Mouse (Mus musculus) forebrain, embryonic 14.5 days (tissue): ENCODE measurements at regions not wholly inside any gene's neighbourhood (a gene's known extent, or its start where the extent isn't known, plus 50 kb on each side); places are given as distances from the start of the nearest gene placed in this dataset.
"Not testable (repeated sequence)": the region's sequence is repeated elsewhere in the genome, so short reads cannot be mapped to it uniquely, and the experiment has no call there.

Source experiments
- ATAC-seq: fragments of 200-750 bp; cut with Nextera tagmentation; 2 replicates; pipeline ENCODE4 v1.8.0; 2017; ENCODE audit warnings: mild to moderate bottlenecking, moderate library complexity
- DNase-seq: peaks from one replicate; pipeline ENCODE4 v3.0.0-alpha.2; 2015; ENCODE audit warnings: low spot score
- H3K27ac ChIP-seq: fragments of 300-500 bp; sonication (generic); 2 replicates; pipeline ENCODE4 v1.5.1; 2014; ENCODE audit warnings: low read depth, mild to moderate bottlenecking, control low read depth, low read length, moderate library complexity
- H3K27me3 ChIP-seq: fragments of 300-500 bp; sonication (generic); replicated peaks from 2 replicates; pipeline ENCODE4 v1.6.1; 2014; ENCODE audit warnings: low read length, control low read depth, mixed read lengths; ENCODE audit not compliant: control insufficient read depth, insufficient read depth
- H3K36me3 ChIP-seq: fragments of 300-500 bp; sonication (generic); 2 replicates; pipeline ENCODE4 v1.6.1; 2014; ENCODE audit warnings: low read length, control low read depth; ENCODE audit not compliant: control insufficient read depth, insufficient read depth
- H3K4me1 ChIP-seq: fragments of 300-500 bp; sonication (generic); 2 replicates; pipeline ENCODE4 v1.6.1; 2014; ENCODE audit warnings: antibody characterized with exemption, low read length, control low read depth; ENCODE audit not compliant: control insufficient read depth, insufficient read depth
- H3K4me2 ChIP-seq: fragments of 300-500 bp; sonication (generic); 2 replicates; pipeline ENCODE4 v1.6.1; 2014; ENCODE audit warnings: mild to moderate bottlenecking, control low read depth, low read length
- H3K4me3 ChIP-seq: fragments of 300-500 bp; sonication (generic); 2 replicates; pipeline ENCODE4 v1.5.1; 2014; ENCODE audit warnings: low read depth, low read length, control low read depth
- H3K9ac ChIP-seq: fragments of 300-500 bp; sonication (generic); 2 replicates; pipeline ENCODE4 v1.6.1; 2014; ENCODE audit warnings: mild to moderate bottlenecking, low read length, control low read depth, moderate library complexity
- H3K9me3 ChIP-seq: fragments of 300-500 bp; sonication (generic); replicated peaks from 2 replicates; pipeline ENCODE4 v1.6.1; 2016; ENCODE audit warnings: low read length, control low read depth, mixed read lengths; ENCODE audit not compliant: control insufficient read depth
- WGBS: fragments of 180-500 bp; shearing (Covaris S2); extraction: QIAGEN DNeasy Blood & Tissue Kit; methylation state at CpG from one replicate; pipeline ENCODE4 v1.1.7; 2014; 5-methylcytosine and 5-hydroxymethylcytosine counted together

GRCm38 (mm10) chr2:75781781-75782211, 50.2 kb upstream of the Agps start:
- ATAC-seq (no peak), DNase-seq (no peak)
- Histone ChIP-seq H3K9me3 (no peaks in the 10 kb centered on the region), H3K27ac (no peak overlapping the region), H3K36me3 (no peaks in the 10 kb centered on the region), H3K4me3 (no peak overlapping the region), H3K27me3 (no peaks in the 10 kb centered on the region), H3K9ac (no peak overlapping the region), H3K4me2 (no peak overlapping the region), H3K4me1 (0 out of 2 replicates have a peak, but pooled peaks cover 4% of the 10 kb centered on the region)
- 75% methylated on average over 6 of the region's 6 CpGs for WGBS

DNA sequence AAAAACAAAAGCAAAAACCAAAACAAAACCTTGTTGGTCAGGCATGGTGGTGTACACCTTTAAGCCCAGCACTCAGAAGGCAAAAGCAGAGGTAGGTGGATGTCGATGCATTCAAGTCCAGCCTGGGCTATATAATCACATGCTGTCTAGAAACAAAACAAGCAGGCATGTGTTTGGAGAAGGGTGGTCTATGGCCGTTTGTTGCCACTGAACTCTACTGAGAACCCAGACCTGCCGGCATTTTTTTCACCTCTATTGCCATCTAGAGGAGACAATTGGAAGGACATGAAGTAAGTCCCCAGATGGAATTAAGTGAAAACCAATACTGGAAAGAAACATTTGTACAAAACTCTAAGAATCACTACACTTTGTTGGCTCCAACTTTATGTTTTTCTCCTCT, 50.9 kb upstream of the Agps start:
- ATAC-seq = peak; percentile 84
- Histone ChIP-seq H3K9ac (no peak overlapping the region), H3K27me3 (no peaks in the 10 kb centered on the region), H3K4me3 (no peak overlapping the region), H3K4me2 (no peak overlapping the region), H3K9me3 (no peaks in the 10 kb centered on the region), H3K27ac (no peak overlapping the region), H3K4me1 (0 out of 2 replicates have a peak, but pooled peaks cover 4% of the 10 kb centered on the region), H3K36me3 (no peaks in the 10 kb centered on the region)
- 3% methylated on average over 3 of the region's 3 CpGs for WGBS
- DNase-seq = peak; percentile 82

DNA sequence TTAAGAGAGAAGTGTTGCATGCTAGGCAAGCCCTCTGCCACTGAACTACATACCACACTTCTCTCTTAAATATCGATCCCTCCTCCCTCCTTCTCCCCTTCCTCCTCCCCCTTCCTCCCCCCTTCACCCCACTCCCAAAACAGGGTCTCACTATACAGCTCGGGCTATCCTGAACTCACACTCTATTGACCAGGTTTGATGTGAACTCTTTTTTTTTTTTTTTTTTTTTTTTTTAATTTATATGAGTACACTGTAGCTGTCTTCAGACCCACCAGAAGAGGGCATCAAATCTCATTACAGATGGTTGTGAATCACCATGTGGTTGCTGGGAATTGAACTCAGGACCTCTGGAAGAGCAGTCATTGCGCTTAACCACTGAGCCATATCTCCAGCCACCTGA, 53.3 kb upstream of the Agps start:
- not testable (repeated sequence) for H3K27ac ChIP-seq, H3K4me1 ChIP-seq, H3K9ac ChIP-seq, H3K4me2 ChIP-seq, ATAC-seq, H3K27me3 ChIP-seq, H3K4me3 ChIP-seq, H3K36me3 ChIP-seq, DNase-seq, H3K9me3 ChIP-seq
- WGBS = 86% methylated on average over 3 of the region's 3 CpGs

GRCm38 (mm10) chr2:75777040-75777451, 54.9 kb upstream of the Agps start:
- Histone ChIP-seq H3K4me1 (0 out of 2 replicates have a peak, but pooled peaks cover 4% of the 10 kb centered on the region), H3K4me3 (no peak overlapping the region), H3K9ac (no peak overlapping the region), H3K9me3 (no peaks in the 10 kb centered on the region), H3K36me3 (no peaks in the 10 kb centered on the region), H3K27me3 (no peaks in the 10 kb centered on the region), H3K4me2 (peak overlapping the region; percentile 20; the same call in 1 of the 2 replicates), H3K27ac (no peak overlapping the region)
- WGBS = 20% methylated on average over 5 of the region's 6 CpGs
- no peak for DNase-seq
- ATAC-seq = no peak

DNA sequence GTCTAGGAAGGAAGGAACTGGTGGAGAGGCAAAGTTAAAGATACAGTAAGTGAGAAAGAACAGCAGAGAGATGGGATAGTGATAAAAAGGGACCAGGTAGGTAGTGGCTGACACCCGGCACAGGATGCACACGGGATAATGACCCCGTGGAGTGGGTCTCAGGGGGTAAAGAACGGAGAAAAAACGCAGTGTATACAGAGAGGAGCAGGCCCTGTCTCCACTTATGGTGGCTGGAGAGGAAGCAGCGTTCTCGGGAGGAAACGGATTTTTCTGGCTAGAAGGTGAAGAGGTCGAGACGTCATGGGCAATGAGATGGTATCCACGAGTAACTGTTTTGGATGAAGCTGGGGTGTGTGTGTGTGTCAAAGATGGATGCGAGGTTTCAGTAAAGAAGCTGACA, 55.4 kb upstream of the Agps start:
- Histone ChIP-seq H3K27ac (no peak overlapping the region), H3K4me1 (0 out of 2 replicates have a peak, but pooled peaks cover 4% of the 10 kb centered on the region), H3K9me3 (no peaks in the 10 kb centered on the region), H3K36me3 (no peaks in the 10 kb centered on the region), H3K4me3 (no peak overlapping the region), H3K4me2 (peak overlapping the region; percentile 20; the same call in 1 of the 2 replicates), H3K9ac (no peak overlapping the region), H3K27me3 (no peaks in the 10 kb centered on the region)
- ATAC-seq = no peak
- WGBS = 33% methylated on average over 12 of the region's 12 CpGs
- DNase-seq = no peak

GRCm38 (mm10) chr2:75775217-75775616, 56.8 kb upstream of the Agps start:
- Histone ChIP-seq H3K4me1 (no peaks in the 10 kb centered on the region), H3K4me3 (no peak overlapping the region), H3K27me3 (no peaks in the 10 kb centered on the region), H3K9ac (no peak overlapping the region), H3K9me3 (no peaks in the 10 kb centered on the region), H3K27ac (no peak overlapping the region), H3K36me3 (no peaks in the 10 kb centered on the region), H3K4me2 (no peak overlapping the region)
- WGBS = 83% methylated on average over 1 of the region's 1 CpGs
- ATAC-seq = no peak
- no peak for DNase-seq

GRCm38 (mm10) chr2:75773431-75773830, 58.5 kb upstream of the Agps start:
- Histone ChIP-seq H3K27me3 (no peaks in the 10 kb centered on the region), H3K9me3 (no peaks in the 10 kb centered on the region), H3K9ac (no peak overlapping the region), H3K4me3 (no peak overlapping the region), H3K36me3 (no peaks in the 10 kb centered on the region), H3K4me2 (no peak overlapping the region), H3K4me1 (peaks cover 3% of the 10 kb centered on the region; the same call in 1 of the 2 replicates), H3K27ac (no peak overlapping the region)
- no peak for ATAC-seq
- no peak for DNase-seq
- WGBS = 91% methylated on average over 5 of the region's 5 CpGs

GRCm38 (mm10) chr2:75772251-75772956, 59.6 kb upstream of the Agps start:
- H3K36me3 ChIP-seq = no peaks in the 10 kb centered on the region
- no peak overlapping the region for H3K9ac ChIP-seq
- H3K4me1 ChIP-seq = peaks cover 9% of the 10 kb centered on the region; the same call in 1 of the 2 replicates
- H3K27ac ChIP-seq = no peak overlapping the region
- no peak for ATAC-seq
- no peak overlapping the region for H3K4me3 ChIP-seq
- no peak for DNase-seq
- WGBS = 57% methylated on average over 11 of the region's 11 CpGs
- no peak overlapping the region for H3K4me2 ChIP-seq
- H3K27me3 ChIP-seq = no peaks in the 10 kb centered on the region
- no peaks in the 10 kb centered on the region for H3K9me3 ChIP-seq

GRCm38 (mm10) chr2:75770633-75771032, 61.3 kb upstream of the Agps start:
- WGBS = 89% methylated on average over 1 of the region's 1 CpGs

More at GRCm38 (mm10) chr2:75770633-75771032, 61.3 kb upstream of the Agps start:
- no peaks in the 10 kb centered on the region for H3K36me3 ChIP-seq
- H3K4me3 ChIP-seq = no peak overlapping the region
- no peak overlapping the region for H3K9ac ChIP-seq
- no peaks in the 10 kb centered on the region for H3K9me3 ChIP-seq
- no peak overlapping the region for H3K27ac ChIP-seq
- H3K27me3 ChIP-seq = no peaks in the 10 kb centered on the region
- no peak for ATAC-seq
- H3K4me2 ChIP-seq = no peak overlapping the region
- DNase-seq = no peak
- peaks cover 9% of the 10 kb centered on the region; the same call in 1 of the 2 replicates for H3K4me1 ChIP-seq
